Mouse (Mus musculus) adipocyte (in vitro differentiated cells): ENCODE results near the gene Usp44.
"Not testable (repeated sequence)": the region's sequence is repeated elsewhere in the genome, so short reads cannot be mapped to it uniquely, and the experiment has no call there.

Source experiments
- DNase-seq: peaks from one replicate; pipeline ENCODE4 v3.0.0-alpha.2; 2016; ENCODE audit warnings: low spot score

Usp44 gene

GRCm38 (mm10) chr10:93830931-93831729, at the start of gene Usp44:
TSS of gene Usp44 (plus strand) at chr10:93831555.
- no peak for DNase-seq

- peak; percentile 2 for DNase-seq
Observed at GRCm38 (mm10) chr10:93783216-93784013, 47.9 kb upstream of the Usp44 start.

- peak; percentile 4 for DNase-seq
Observed at GRCm38 (mm10) chr10:93799711-93800362, 31.5 kb upstream of the Usp44 start.

GRCm38 (mm10) chr10:93800363-93800722, 31.0 kb upstream of the Usp44 start:
- no peak for DNase-seq

- DNase-seq, result no peak
Observed at GRCm38 (mm10) chr10:93800895-93801294, 30.5 kb upstream of the Usp44 start.

GRCm38 (mm10) chr10:93803199-93803598, 28.2 kb upstream of the Usp44 start:
- DNase-seq, result no peak

GRCm38 (mm10) chr10:93809438-93809837, 21.9 kb upstream of the Usp44 start:
- not testable (repeated sequence) for DNase-seq

GRCm38 (mm10) chr10:93810590-93811185, 20.7 kb upstream of the Usp44 start:
- DNase-seq, result no peak

GRCm38 (mm10) chr10:93812098-93812497, 19.3 kb upstream of the Usp44 start:
- no peak for DNase-seq

GRCm38 (mm10) chr10:93812774-93813415, 18.5 kb upstream of the Usp44 start:
- peak; percentile 82 for DNase-seq

- DNase-seq, result no peak
Observed at GRCm38 (mm10) chr10:93813755-93814154, 17.6 kb upstream of the Usp44 start.

- DNase-seq, result peak; percentile 78
Observed at GRCm38 (mm10) chr10:93818661-93819060, 12.7 kb upstream of the Usp44 start.

GRCm38 (mm10) chr10:93829898-93830831, 1.2 kb upstream of the Usp44 start:
- DNase-seq, result no peak

GRCm38 (mm10) chr10:93831730-93832574, 597 bp downstream of the Usp44 start:
- DNase-seq, result no peak

GRCm38 (mm10) chr10:93832811-93833210, 1.5 kb downstream of the Usp44 start:
- no peak for DNase-seq

- DNase-seq, result no peak
Observed at GRCm38 (mm10) chr10:93833370-93833698, 2.0 kb downstream of the Usp44 start.

GRCm38 (mm10) chr10:93833699-93834393, 2.5 kb downstream of the Usp44 start:
- DNase-seq, result no peak

GRCm38 (mm10) chr10:93834394-93834745, 3.0 kb downstream of the Usp44 start:
- no peak for DNase-seq

- DNase-seq, result not testable (repeated sequence)
Observed at GRCm38 (mm10) chr10:93835115-93835514, 3.8 kb downstream of the Usp44 start.
